Mouse (Mus musculus): Measurements from ENCODE around the gene Fam107b. TPM values are rescaled to one million over a fixed set of nuclear protein-coding genes. Genes with fewer than 3 reads are reported as not detected.

Gene Fam107b
- polyA plus RNA-seq, 1 experiment from 2014 or later = 32.5 TPM

GRCm38 (mm10) chr2:3659300-3659910 lies 89.1 kb downstream of the Fam107b start:
- no peak for ATAC-seq (ENCODE audit: insufficient number of reproducible peaks, low FRiP score)
- H3K9ac ChIP-seq = no peak overlapping the region
- H3K27ac ChIP-seq (ENCODE audit: poor library complexity, severe bottlenecking) = no peak overlapping the region
- 35% methylated on average over 5 of the region's 5 CpGs for WGBS
- H3K36me3 ChIP-seq = no peaks in the 10 kb centered on the region
- no peaks in the 10 kb centered on the region for H3K9me3 ChIP-seq (replicated peaks)
- H3K4me1 ChIP-seq (replicated peaks) = peaks cover 16% of the 10 kb centered on the region
- H3K4me2 ChIP-seq = no peak overlapping the region
- H3K4me3 ChIP-seq = no peak overlapping the region
- no peaks in the 10 kb centered on the region for H3K27me3 ChIP-seq (replicated peaks)

DNA sequence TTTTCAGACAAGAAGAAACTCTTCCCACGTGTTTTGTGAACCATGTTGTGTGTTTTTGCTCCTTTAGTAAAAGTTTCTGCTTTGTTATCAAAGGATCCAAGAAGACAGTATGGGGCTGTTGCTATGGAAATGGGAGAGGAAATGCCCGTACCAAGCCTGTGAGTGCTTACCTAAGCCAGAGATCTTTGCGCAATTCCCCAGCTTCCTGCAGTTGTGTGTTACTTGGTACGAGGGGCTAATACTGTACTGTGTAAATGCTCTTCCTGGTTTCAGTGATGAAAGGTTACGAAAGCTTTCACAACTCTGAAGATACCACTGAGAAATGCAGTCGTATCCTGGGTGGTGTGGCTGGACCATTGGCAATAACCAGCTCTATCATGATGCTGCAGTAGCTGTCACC lies 93.8 kb downstream of the Fam107b start:
- no peak overlapping the region for H3K27ac ChIP-seq (ENCODE audit: poor library complexity, severe bottlenecking)
- no peak overlapping the region for H3K4me3 ChIP-seq
- no peaks in the 10 kb centered on the region for H3K36me3 ChIP-seq
- peaks cover 4% of the 10 kb centered on the region for H3K4me1 ChIP-seq (replicated peaks)
- H3K9me3 ChIP-seq (replicated peaks) = no peaks in the 10 kb centered on the region
- no peak overlapping the region for H3K9ac ChIP-seq
- 46% methylated on average over 6 of the region's 6 CpGs for WGBS
- no peak for ATAC-seq (ENCODE audit: insufficient number of reproducible peaks, low FRiP score)
- H3K27me3 ChIP-seq (replicated peaks) = no peaks in the 10 kb centered on the region
- no peak overlapping the region for H3K4me2 ChIP-seq

DNA sequence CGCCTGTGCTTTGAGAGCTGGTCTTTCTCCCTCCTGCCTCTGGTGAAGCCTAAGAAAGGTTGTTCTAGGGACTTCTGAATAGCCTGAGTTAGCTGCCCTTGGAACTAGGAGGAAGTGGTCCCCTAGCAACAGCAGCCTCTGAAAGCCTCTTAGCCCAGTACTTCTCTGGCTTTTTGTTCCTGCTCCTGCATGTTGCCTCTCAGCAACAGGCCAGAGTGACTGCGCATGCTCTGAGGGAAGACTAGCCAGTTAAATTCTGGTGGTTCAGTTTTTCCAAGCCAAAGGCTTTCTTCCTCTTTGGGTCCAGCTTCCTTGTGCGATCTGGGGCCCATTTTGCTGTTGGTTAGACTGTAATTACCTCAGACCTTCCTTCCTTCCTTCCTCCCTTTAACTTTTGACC lies 98.4 kb downstream of the Fam107b start:
- H3K4me1 ChIP-seq (replicated peaks) = peaks cover 4% of the 10 kb centered on the region; the same call in 1 of the 2 replicates
- H3K27me3 ChIP-seq (replicated peaks) = no peaks in the 10 kb centered on the region
- no peak for ATAC-seq (ENCODE audit: insufficient number of reproducible peaks, low FRiP score)
- H3K27ac ChIP-seq (ENCODE audit: poor library complexity, severe bottlenecking) = no peak overlapping the region
- H3K4me2 ChIP-seq = no peak overlapping the region
- no peak overlapping the region for H3K4me3 ChIP-seq
- no peaks in the 10 kb centered on the region for H3K9me3 ChIP-seq (replicated peaks)
- WGBS = 64% methylated on average over 3 of the region's 3 CpGs
- no peaks in the 10 kb centered on the region for H3K36me3 ChIP-seq
- no peak overlapping the region for H3K9ac ChIP-seq

DNA sequence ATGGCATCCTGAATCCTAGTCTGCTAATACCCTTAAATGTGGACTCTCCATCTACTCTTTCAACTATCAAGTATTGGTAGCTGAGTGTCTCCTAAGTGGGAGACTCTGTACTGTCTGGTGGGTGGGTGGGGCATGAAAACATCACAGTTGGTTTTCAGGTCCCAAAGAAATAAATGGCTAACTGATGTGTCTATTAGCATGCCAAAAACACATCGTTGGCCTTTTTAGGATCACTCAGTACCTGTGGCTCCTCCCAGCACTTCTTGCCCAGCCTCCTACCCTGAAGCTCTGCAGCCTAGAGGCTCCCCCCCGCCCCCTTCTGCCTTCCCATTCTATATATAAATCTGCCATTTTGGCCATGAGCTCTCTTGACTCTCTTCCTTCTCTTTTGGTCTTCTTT lies 99.4 kb downstream of the Fam107b start:
- Histone ChIP-seq H3K4me2 (no peak overlapping the region), H3K27ac (ENCODE audit: poor library complexity, severe bottlenecking) (no peak overlapping the region), H3K4me1 (replicated peaks) (peaks cover 4% of the 10 kb centered on the region; the same call in 1 of the 2 replicates), H3K36me3 (no peaks in the 10 kb centered on the region), H3K9ac (no peak overlapping the region), H3K4me3 (no peak overlapping the region), H3K9me3 (replicated peaks) (no peaks in the 10 kb centered on the region), H3K27me3 (replicated peaks) (no peaks in the 10 kb centered on the region)
- 57% methylated on average over 2 of the region's 2 CpGs for WGBS
- ATAC-seq (ENCODE audit: insufficient number of reproducible peaks, low FRiP score) = no peak

- no peak for ATAC-seq (ENCODE audit: insufficient number of reproducible peaks, low FRiP score)
- 74% methylated on average over 5 of the region's 5 CpGs for WGBS
- Histone ChIP-seq H3K4me1 (replicated peaks) (peaks cover 4% of the 10 kb centered on the region; the same call in 1 of the 2 replicates), H3K9ac (no peak overlapping the region), H3K4me2 (no peak overlapping the region), H3K36me3 (no peaks in the 10 kb centered on the region), H3K27me3 (replicated peaks) (no peaks in the 10 kb centered on the region), H3K27ac (ENCODE audit: poor library complexity, severe bottlenecking) (no peak overlapping the region), H3K9me3 (replicated peaks) (no peaks in the 10 kb centered on the region), H3K4me3 (no peak overlapping the region)
Measured at GRCm38 (mm10) chr2:3672654-3673367, 102.5 kb downstream of the Fam107b start.

DNA sequence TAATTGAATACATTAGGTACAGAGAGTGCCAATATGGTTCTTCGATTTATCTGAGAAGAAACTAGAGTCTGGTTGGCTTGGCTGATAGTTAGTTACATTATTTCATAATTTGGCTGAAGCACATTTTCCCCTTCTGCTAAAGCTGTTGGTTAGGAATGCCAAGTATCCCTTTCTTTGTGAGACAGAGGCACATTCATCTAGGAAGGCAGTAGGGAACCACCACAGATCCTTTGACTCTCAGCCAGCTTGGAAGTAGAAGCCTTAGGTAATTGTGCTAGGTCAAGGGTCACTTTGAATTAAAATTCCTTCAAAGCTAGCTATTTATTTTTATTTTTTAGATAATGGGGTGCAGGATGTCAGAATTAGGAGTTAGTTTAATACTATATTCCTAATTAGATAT lies 105.2 kb downstream of the Fam107b start:
- H3K36me3 ChIP-seq = no peaks in the 10 kb centered on the region
- H3K4me2 ChIP-seq = no peak overlapping the region
- 89% methylated on average over 1 of the region's 1 CpGs for WGBS
- no peak overlapping the region for H3K4me3 ChIP-seq
- no peak for ATAC-seq (ENCODE audit: insufficient number of reproducible peaks, low FRiP score)
- H3K4me1 ChIP-seq (replicated peaks) = no peaks in the 10 kb centered on the region
- H3K9ac ChIP-seq = no peak overlapping the region
- H3K9me3 ChIP-seq (replicated peaks) = no peaks in the 10 kb centered on the region
- H3K27ac ChIP-seq (ENCODE audit: poor library complexity, severe bottlenecking) = no peak overlapping the region
- no peaks in the 10 kb centered on the region for H3K27me3 ChIP-seq (replicated peaks)

DNA sequence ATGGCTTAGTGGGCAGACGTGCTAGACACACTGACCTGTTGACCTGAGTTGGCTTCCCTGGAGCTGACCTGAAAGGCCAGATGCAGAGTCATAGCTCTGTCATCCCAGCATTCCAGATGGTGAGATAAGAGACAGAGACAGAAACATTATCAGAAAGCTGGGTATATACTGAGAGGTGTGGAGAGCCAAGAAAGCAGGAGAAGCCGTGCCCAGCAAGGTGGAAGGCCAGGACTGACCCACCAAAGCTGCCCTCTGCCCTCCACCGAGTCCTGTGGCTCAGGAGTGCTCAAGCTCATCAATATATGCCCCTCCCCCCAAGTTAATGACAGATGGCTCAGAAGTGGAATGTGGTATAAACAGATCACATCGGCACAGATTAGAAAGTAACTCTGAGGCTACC lies 112.4 kb downstream of the Fam107b start:
- Histone ChIP-seq H3K27ac (ENCODE audit: poor library complexity, severe bottlenecking) (no peak overlapping the region), H3K4me3 (no peak overlapping the region), H3K36me3 (no peaks in the 10 kb centered on the region), H3K4me2 (no peak overlapping the region), H3K9me3 (replicated peaks) (no peaks in the 10 kb centered on the region), H3K27me3 (replicated peaks) (0 out of 2 replicates have a peak, but pooled peaks cover 3% of the 10 kb centered on the region), H3K4me1 (replicated peaks) (0 out of 2 replicates have a peak, but pooled peaks cover 2% of the 10 kb centered on the region), H3K9ac (no peak overlapping the region)
- ATAC-seq (ENCODE audit: insufficient number of reproducible peaks, low FRiP score) = no peak
- 53% methylated on average over 4 of the region's 4 CpGs for WGBS

DNA sequence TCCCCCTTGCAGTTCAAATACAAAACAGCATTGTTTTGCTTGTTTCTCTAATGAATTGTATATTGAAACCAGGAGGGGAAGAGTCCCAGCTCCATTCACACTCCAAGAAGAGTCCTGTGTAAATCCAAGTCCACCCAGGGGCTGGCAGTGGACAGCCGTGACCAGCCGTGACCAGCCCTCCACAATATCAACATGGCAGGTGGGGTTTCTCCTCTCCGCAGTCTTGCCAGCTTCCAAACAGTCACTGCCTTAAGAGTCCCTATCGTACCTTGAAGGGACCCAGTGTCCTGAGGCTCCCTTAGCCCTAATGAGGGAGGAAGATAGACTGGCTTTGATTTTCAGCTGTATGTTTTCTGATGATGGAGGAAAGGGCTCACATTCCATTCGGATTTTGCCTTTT lies 113.1 kb downstream of the Fam107b start:
- 0 out of 2 replicates have a peak, but pooled peaks cover 2% of the 10 kb centered on the region for H3K4me1 ChIP-seq (replicated peaks)
- H3K27me3 ChIP-seq (replicated peaks) = 0 out of 2 replicates have a peak, but pooled peaks cover 3% of the 10 kb centered on the region
- H3K36me3 ChIP-seq = no peaks in the 10 kb centered on the region
- no peak overlapping the region for H3K4me2 ChIP-seq
- no peak overlapping the region for H3K4me3 ChIP-seq
- 75% methylated on average over 5 of the region's 5 CpGs for WGBS
- no peak overlapping the region for H3K9ac ChIP-seq
- no peaks in the 10 kb centered on the region for H3K9me3 ChIP-seq (replicated peaks)
- no peak for ATAC-seq (ENCODE audit: insufficient number of reproducible peaks, low FRiP score)
- no peak overlapping the region for H3K27ac ChIP-seq (ENCODE audit: poor library complexity, severe bottlenecking)

DNA sequence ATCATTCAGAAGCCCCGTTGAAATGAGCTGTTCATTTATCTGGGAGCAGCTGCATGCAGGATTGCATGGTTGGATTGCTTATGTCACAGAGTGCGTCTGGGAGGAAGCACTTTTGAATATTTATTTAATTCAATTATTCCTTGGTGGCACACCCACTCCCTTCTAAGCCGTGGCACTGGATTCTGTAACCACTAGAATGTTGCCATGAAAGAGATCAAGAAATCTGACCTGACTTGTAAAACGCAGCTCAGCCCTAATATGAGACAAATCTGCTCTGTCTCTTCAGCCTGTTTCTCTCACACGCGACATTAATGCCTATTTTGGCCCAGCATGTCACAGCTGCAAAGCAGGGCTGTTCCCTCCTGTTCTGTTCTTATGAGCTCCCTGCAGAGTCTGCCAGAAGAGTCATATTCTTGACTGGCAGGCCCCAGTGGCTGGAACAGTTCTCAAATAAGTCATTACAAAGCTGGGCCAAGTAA lies 113.5 kb downstream of the Fam107b start:
- Histone ChIP-seq H3K36me3 (no peaks in the 10 kb centered on the region), H3K27ac (ENCODE audit: poor library complexity, severe bottlenecking) (no peak overlapping the region), H3K9me3 (replicated peaks) (no peaks in the 10 kb centered on the region), H3K4me2 (no peak overlapping the region), H3K4me3 (no peak overlapping the region), H3K4me1 (replicated peaks) (0 out of 2 replicates have a peak, but pooled peaks cover 2% of the 10 kb centered on the region), H3K27me3 (replicated peaks) (0 out of 2 replicates have a peak, but pooled peaks cover 3% of the 10 kb centered on the region), H3K9ac (no peak overlapping the region)
- no peak for ATAC-seq (ENCODE audit: insufficient number of reproducible peaks, low FRiP score)
- 62% methylated on average over 6 of the region's 6 CpGs for WGBS

DNA sequence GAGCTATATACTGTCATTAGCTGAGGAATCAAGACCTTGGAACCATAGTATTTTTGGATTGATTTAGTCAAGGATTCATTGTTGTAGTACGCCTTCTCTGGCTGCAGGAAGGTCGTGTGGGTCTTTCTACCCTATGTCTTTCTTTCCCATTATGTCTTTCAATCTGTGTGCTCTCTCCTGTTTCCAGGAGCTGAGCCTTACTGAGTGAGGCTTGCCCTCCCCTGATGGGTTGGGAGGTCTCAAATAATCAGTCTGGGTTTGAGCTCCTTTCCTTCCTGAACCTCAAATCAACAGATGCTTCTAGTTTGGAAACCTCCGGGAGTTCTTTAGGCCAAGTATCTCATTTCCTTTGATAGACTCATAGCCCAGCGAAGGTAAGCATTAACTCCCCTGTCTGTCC lies 119.9 kb downstream of the Fam107b start:
- Histone ChIP-seq H3K27me3 (replicated peaks) (0 out of 2 replicates have a peak, but pooled peaks cover 3% of the 10 kb centered on the region), H3K36me3 (no peaks in the 10 kb centered on the region), H3K4me1 (replicated peaks) (no peaks in the 10 kb centered on the region), H3K9me3 (replicated peaks) (no peaks in the 10 kb centered on the region), H3K27ac (ENCODE audit: poor library complexity, severe bottlenecking) (no peak overlapping the region), H3K9ac (no peak overlapping the region), H3K4me2 (no peak overlapping the region), H3K4me3 (no peak overlapping the region)
- no peak for ATAC-seq (ENCODE audit: insufficient number of reproducible peaks, low FRiP score)
- WGBS = 74% methylated on average over 4 of the region's 4 CpGs

- WGBS = 75% methylated on average over 2 of the region's 2 CpGs
- H3K4me1 ChIP-seq (replicated peaks) = no peaks in the 10 kb centered on the region
- H3K4me2 ChIP-seq = no peak overlapping the region
- H3K9me3 ChIP-seq (replicated peaks) = no peaks in the 10 kb centered on the region
- no peak overlapping the region for H3K4me3 ChIP-seq
- no peaks in the 10 kb centered on the region for H3K27me3 ChIP-seq (replicated peaks)
- H3K9ac ChIP-seq = no peak overlapping the region
- no peak overlapping the region for H3K27ac ChIP-seq (ENCODE audit: poor library complexity, severe bottlenecking)
- H3K36me3 ChIP-seq = no peaks in the 10 kb centered on the region
- ATAC-seq (ENCODE audit: insufficient number of reproducible peaks, low FRiP score) = no peak
Measured at GRCm38 (mm10) chr2:3692833-3693232, 122.5 kb downstream of the Fam107b start.
